Mouse (Mus musculus): Measurements from ENCODE around the gene Cpt1b. TPM values are rescaled to one million over a fixed set of nuclear protein-coding genes. Genes with fewer than 3 reads are reported as not detected.
"Not testable (repeated sequence)": the region's sequence is repeated elsewhere in the genome, so short reads cannot be mapped to it uniquely, and the experiment has no call there.

Gene Cpt1b
- total and polyA plus RNA-seq, 2 experiments from 2014 or later = 2.2 to 2.4 TPM

DNA sequence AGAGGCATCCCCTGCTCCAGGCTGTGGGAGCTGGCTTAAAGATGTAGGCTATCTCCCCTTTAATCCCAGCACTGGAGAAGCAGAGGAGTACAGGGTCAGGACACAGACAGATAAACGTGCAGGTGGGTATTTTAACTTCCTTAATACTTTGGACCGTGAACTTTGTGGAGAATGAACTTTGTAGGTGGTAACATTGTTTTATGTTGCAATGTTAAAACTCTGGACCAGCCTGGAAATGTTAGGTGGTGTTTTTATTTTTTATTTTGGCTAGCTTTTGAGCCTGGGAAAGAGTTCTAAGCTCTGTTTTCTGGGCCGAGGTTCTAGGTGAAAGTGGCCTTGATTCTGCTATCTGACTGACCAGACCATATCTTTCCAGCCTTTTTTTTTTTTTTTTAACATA, 5.6 kb upstream of the Cpt1b start:
- Histone ChIP-seq H3K36me3 (ENCODE audit: insufficient read depth, low read length) (peaks cover 14% of the 10 kb centered on the region), H3K9ac (replicated peaks; ENCODE audit: low read length, poor library complexity, severe bottlenecking) (no peak overlapping the region), H3K27ac (ENCODE audit: low read depth, low read length) (no peak overlapping the region), H3K4me1 (ENCODE audit: insufficient read depth, low read length) (0 out of 2 replicates have a peak, but pooled peaks cover 2% of the 10 kb centered on the region), H3K4me2 (ENCODE audit: low read depth, low read length, poor library complexity, severe bottlenecking) (no peak overlapping the region), H3K9me3 (ENCODE audit: low read length) (no peaks in the 10 kb centered on the region), H3K4me3 (ENCODE audit: low read depth, low read length) (no peak overlapping the region), H3K27me3 (ENCODE audit: insufficient read depth, low read length) (no peaks in the 10 kb centered on the region)
- no peak for DNase-seq (ENCODE audit: low spot score)
- no peak for ATAC-seq (ENCODE audit: low FRiP score)
- WGBS = 89% methylated on average over 3 of the region's 3 CpGs
- no peak for TF ChIP-seq CTCF (IDR thresholded peaks at IDR 0.05)

DNA sequence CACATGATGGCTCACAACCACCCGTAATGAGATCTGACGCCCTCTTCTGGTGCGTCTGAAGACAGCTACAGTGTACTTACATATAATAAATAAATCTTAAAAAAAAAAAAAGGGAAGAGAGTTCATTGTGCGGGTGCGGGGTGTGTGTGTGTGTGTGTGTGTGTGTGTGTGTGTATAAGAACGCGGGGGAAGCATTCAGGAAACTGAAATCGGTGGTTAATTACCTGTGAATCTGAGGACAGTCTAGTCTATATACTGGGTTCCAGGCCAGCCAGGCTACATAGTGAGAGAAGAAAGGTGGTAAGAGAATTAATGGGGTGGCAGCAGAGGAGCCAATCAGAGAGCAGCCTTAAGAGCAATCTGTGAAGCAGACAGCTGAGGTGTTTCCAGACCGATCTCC, 5.1 kb upstream of the Cpt1b start:
- H3K4me2 ChIP-seq (ENCODE audit: low read depth, low read length, poor library complexity, severe bottlenecking); H3K27ac ChIP-seq (ENCODE audit: low read depth, low read length); H3K4me3 ChIP-seq (ENCODE audit: low read depth, low read length); H3K9me3 ChIP-seq (ENCODE audit: low read length); H3K9ac ChIP-seq (replicated peaks; ENCODE audit: low read length, poor library complexity, severe bottlenecking); ATAC-seq (ENCODE audit: low FRiP score); H3K27me3 ChIP-seq (ENCODE audit: insufficient read depth, low read length); H3K4me1 ChIP-seq (ENCODE audit: insufficient read depth, low read length); DNase-seq (ENCODE audit: low spot score): not testable (repeated sequence)
- 89% methylated on average over 9 of the region's 9 CpGs for WGBS
- H3K36me3 ChIP-seq (ENCODE audit: insufficient read depth, low read length) = peaks cover 19% of the 10 kb centered on the region

DNA sequence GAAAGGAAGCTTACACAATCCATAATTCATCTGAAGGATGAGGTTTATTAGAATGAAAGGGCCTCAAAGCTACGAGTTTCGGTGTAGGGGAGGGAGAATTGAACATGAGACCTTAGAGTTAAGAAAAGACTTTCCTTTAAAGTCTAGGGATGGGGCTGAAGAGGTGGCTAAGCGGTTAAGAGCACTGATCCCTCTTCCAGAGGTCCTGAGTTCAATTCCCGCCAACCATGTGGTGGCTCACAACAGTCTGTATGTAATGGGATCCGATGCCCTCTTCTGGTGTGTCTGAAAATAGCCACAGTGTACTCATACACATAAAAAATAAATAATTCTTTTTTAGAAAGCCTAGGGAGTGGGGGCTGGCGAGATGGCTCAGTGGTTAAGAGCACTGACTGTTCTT, 4.7 kb upstream of the Cpt1b start:
- peak overlapping the region; percentile 96 for H3K4me2 ChIP-seq (ENCODE audit: low read depth, low read length, poor library complexity, severe bottlenecking)
- TF ChIP-seq CTCF (IDR thresholded peaks at IDR 0.05) = peak; percentile 37
- H3K36me3 ChIP-seq (ENCODE audit: insufficient read depth, low read length) = peaks cover 22% of the 10 kb centered on the region
- peak overlapping the region; percentile 66; the same call in 1 of the 2 replicates for H3K9ac ChIP-seq (replicated peaks; ENCODE audit: low read length, poor library complexity, severe bottlenecking)
- DNase-seq (ENCODE audit: low spot score) = no peak
- peak overlapping the region; percentile 93 for H3K27ac ChIP-seq (ENCODE audit: low read depth, low read length)
- no peak for ATAC-seq (ENCODE audit: low FRiP score)
- peak overlapping the region; percentile 76 for H3K4me3 ChIP-seq (ENCODE audit: low read depth, low read length)
- H3K27me3 ChIP-seq (ENCODE audit: insufficient read depth, low read length) = no peaks in the 10 kb centered on the region
- 0 out of 2 replicates have a peak, but pooled peaks cover 2% of the 10 kb centered on the region for H3K4me1 ChIP-seq (ENCODE audit: insufficient read depth, low read length)
- H3K9me3 ChIP-seq (ENCODE audit: low read length) = no peaks in the 10 kb centered on the region
- 48% methylated on average over 6 of the region's 6 CpGs for WGBS

DNA sequence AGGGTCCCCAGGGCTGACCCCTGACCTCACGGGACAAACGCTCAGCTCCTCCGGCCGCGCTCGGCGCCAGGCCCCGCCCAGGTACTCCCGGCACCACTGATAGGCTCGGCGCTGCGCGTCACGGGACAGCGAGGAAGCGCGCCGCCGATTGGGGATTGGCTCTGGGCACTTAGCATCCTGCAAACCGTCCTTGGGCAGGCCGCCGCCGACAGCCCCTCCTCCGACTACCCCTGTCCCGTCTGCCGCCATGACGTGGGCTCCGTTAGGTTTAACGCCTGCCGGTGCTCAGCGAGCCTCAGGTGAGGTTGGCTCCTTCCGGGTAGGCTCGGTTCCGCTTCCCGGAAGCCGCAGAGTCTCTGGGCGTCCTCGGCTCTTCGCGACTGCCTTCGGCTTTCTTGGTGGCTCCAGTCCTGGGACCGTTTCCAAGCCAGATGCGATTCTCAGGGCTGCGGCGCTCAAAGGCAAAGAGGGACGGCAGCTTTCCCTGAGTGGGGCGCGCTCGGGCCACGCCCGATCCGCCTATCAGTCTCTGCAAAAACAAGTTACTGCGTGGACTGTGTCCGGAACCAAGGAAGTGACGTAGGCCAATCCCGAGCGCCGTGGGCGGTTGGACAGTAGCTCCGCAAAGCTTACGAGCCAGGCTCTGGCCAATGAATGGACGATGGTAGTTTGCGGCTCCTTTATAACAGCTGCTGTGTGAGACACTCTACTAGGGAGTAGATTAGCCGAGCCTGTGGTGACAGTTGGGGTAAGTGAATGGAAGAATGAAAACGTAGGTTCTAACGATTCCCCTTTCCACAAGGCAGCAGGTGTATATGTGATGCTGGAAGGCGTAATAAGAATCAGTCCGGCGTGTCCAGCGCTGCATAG, 3.9 kb upstream of the Cpt1b start, which contains the start of the genes C730034F03Rik, Gm44502 and Chkb:
Gene C730034F03Rik, plus strand, starts transcription at position 238 of the 870 bp plus-strand sequence.
Gene Gm44502, minus strand, starts transcription at position 345 of the 870 bp plus-strand sequence.
Gene Chkb, minus strand, starts transcription at position 557 of the 870 bp plus-strand sequence.
- no peaks in the 10 kb centered on the region for H3K9me3 ChIP-seq (ENCODE audit: low read length)
- TF ChIP-seq CTCF (IDR thresholded peaks at IDR 0.05) = no peak
- 0 out of 2 replicates have a peak, but pooled peaks cover 2% of the 10 kb centered on the region for H3K4me1 ChIP-seq (ENCODE audit: insufficient read depth, low read length)
- no peaks in the 10 kb centered on the region for H3K27me3 ChIP-seq (ENCODE audit: insufficient read depth, low read length)
- under 1% methylated on average over 63 of the region's 70 CpGs for WGBS
- peak within 1 kb of the TSS; percentile 76 for H3K4me3 ChIP-seq (ENCODE audit: low read depth, low read length)
- H3K4me2 ChIP-seq (ENCODE audit: low read depth, low read length, poor library complexity, severe bottlenecking) = peak within 1 kb of the TSS; percentile 96
- peak; percentile 95 for ATAC-seq (ENCODE audit: low FRiP score)
- peak within 1 kb of the TSS; percentile 93 for H3K27ac ChIP-seq (ENCODE audit: low read depth, low read length)
- H3K9ac ChIP-seq (replicated peaks; ENCODE audit: low read length, poor library complexity, severe bottlenecking) = peak within 1 kb of the TSS; percentile 66
- peaks cover 24% of the 10 kb centered on the region for H3K36me3 ChIP-seq (ENCODE audit: insufficient read depth, low read length)
- DNase-seq (ENCODE audit: low spot score) = peak; percentile 99

DNA sequence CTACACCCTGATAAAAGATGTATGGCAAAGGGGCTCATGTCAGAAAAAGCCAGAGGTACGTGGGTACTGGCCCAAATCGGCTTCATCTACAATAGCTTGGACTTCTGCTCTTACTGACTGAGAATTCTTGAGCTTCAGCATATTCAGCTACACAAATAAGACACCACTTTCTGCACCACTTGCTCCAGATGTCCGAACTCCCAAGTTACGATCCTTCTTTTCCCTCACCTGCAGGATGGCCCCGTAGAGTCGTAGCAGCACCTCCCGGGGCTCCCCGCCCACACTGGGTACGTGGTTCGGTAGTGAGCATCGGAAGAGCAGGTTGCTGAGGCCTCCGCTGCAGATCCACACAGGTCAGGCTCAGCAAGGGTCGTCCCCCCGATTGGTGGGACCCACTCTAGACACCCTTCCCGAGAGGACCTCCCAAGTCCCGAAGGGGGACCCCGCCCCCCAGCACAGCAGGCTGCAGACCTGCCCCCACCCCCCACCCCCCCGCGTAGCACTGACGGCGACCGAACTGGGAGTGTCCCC, 3.2 kb upstream of the Cpt1b start:
- Histone ChIP-seq H3K9ac (replicated peaks; ENCODE audit: low read length, poor library complexity, severe bottlenecking) (peak overlapping the region; percentile 66), H3K27me3 (ENCODE audit: insufficient read depth, low read length) (no peaks in the 10 kb centered on the region), H3K4me1 (ENCODE audit: insufficient read depth, low read length) (0 out of 2 replicates have a peak, but pooled peaks cover 2% of the 10 kb centered on the region), H3K36me3 (ENCODE audit: insufficient read depth, low read length) (peaks cover 24% of the 10 kb centered on the region), H3K4me2 (ENCODE audit: low read depth, low read length, poor library complexity, severe bottlenecking) (peak overlapping the region; percentile 96), H3K27ac (ENCODE audit: low read depth, low read length) (peak overlapping the region; percentile 93), H3K4me3 (ENCODE audit: low read depth, low read length) (peak overlapping the region; percentile 76), H3K9me3 (ENCODE audit: low read length) (no peaks in the 10 kb centered on the region)
- DNase-seq (ENCODE audit: low spot score) (no peak), ATAC-seq (ENCODE audit: low FRiP score) (peak; percentile 42)
- 4% methylated on average over 22 of the region's 22 CpGs for WGBS
- TF ChIP-seq CTCF (IDR thresholded peaks at IDR 0.05) = no peak
